Mouse (Mus musculus) ovary, postnatal 36 days (tissue): ENCODE data around the gene Hoxa6.

ENCODE experiments used
- DNase-seq: peaks from one replicate; pipeline ENCODE4 v3.0.0; 2022; ENCODE audit warnings: low spot score, mixed read lengths

The Hoxa6 gene

GRCm38 (mm10) chr6:52197271-52197670 is 11.3 kb downstream of the Hoxa6 start:
- DNase-seq: no peak

- DNase-seq: no peak
Observed at GRCm38 (mm10) chr6:52196811-52197210, 11.7 kb downstream of the Hoxa6 start.

- no peak for DNase-seq
Observed at GRCm38 (mm10) chr6:52194690-52195089, 13.8 kb downstream of the Hoxa6 start.

GRCm38 (mm10) chr6:52191860-52192550 is 16.5 kb downstream of the Hoxa6 start:
- peak; percentile 81 for DNase-seq

- peak; percentile 23 for DNase-seq
Observed at GRCm38 (mm10) chr6:52190906-52191810, 17.4 kb downstream of the Hoxa6 start, which contains the start of gene Hoxa4. TSS of gene Hoxa4 (minus strand) at chr6:52191753.

- DNase-seq: peak; percentile 13
Observed at GRCm38 (mm10) chr6:52190410-52190809, 18.1 kb downstream of the Hoxa6 start.

- DNase-seq: no peak
Observed at GRCm38 (mm10) chr6:52189909-52190308, 18.6 kb downstream of the Hoxa6 start.

GRCm38 (mm10) chr6:52189172-52189591 is 19.3 kb downstream of the Hoxa6 start:
- DNase-seq: no peak

GRCm38 (mm10) chr6:52186500-52186899 is 22.0 kb downstream of the Hoxa6 start:
- no peak for DNase-seq

- DNase-seq: no peak
Observed at GRCm38 (mm10) chr6:52185834-52186233, 22.7 kb downstream of the Hoxa6 start.

- no peak for DNase-seq
Observed at GRCm38 (mm10) chr6:52185222-52185621, 23.3 kb downstream of the Hoxa6 start.

GRCm38 (mm10) chr6:52184668-52185067 is 23.9 kb downstream of the Hoxa6 start:
- DNase-seq: no peak

- DNase-seq: no peak
Observed at GRCm38 (mm10) chr6:52183311-52184080, 25.0 kb downstream of the Hoxa6 start.

GRCm38 (mm10) chr6:52182793-52183192 is 25.7 kb downstream of the Hoxa6 start:
- DNase-seq: no peak

- no peak for DNase-seq
Observed at GRCm38 (mm10) chr6:52182030-52182429, 26.5 kb downstream of the Hoxa6 start.

GRCm38 (mm10) chr6:52180726-52181125 is 27.8 kb downstream of the Hoxa6 start:
- no peak for DNase-seq

GRCm38 (mm10) chr6:52180213-52180710 is 28.3 kb downstream of the Hoxa6 start:
- DNase-seq: no peak

GRCm38 (mm10) chr6:52179690-52180089 is 28.8 kb downstream of the Hoxa6 start:
- no peak for DNase-seq

GRCm38 (mm10) chr6:52178918-52179665 is 29.4 kb downstream of the Hoxa6 start:
- DNase-seq: no peak

- DNase-seq: no peak
Observed at GRCm38 (mm10) chr6:52177806-52178205, 30.7 kb downstream of the Hoxa6 start.

GRCm38 (mm10) chr6:52177061-52177735 is 31.3 kb downstream of the Hoxa6 start, which contains the start of gene 5730596B20Rik:
TSS of gene 5730596B20Rik (plus strand) at chr6:52177498.
- DNase-seq: no peak
